Mouse (Mus musculus) midbrain, embryonic 15.5 days (tissue): ENCODE results near the gene Crbn. TPM values are rescaled to one million over a fixed set of nuclear protein-coding genes. Genes with fewer than 3 reads are reported as not detected.

Source experiments
- ATAC-seq: fragments of 200-750 bp; cut with Nextera tagmentation; replicated peaks from 2 replicates; pipeline ENCODE4 v1.8.0; 2017; ENCODE audit warnings: moderate TSS enrichment
- H3K27ac ChIP-seq: fragments of 300-500 bp; sonication (generic); 2 replicates; pipeline ENCODE4 v1.5.1; 2015; ENCODE audit warnings: mild to moderate bottlenecking, inconsistent platforms
- H3K27me3 ChIP-seq: fragments of 300-500 bp; sonication (generic); replicated peaks from 2 replicates; pipeline ENCODE4 v1.6.1; 2015; ENCODE audit warnings: inconsistent platforms
- H3K36me3 ChIP-seq: fragments of 300-500 bp; sonication (generic); replicated peaks from 2 replicates; pipeline ENCODE4 v1.6.1; 2015; ENCODE audit warnings: inconsistent platforms
- H3K4me1 ChIP-seq: fragments of 300-500 bp; sonication (generic); 2 replicates; pipeline ENCODE4 v1.6.1; 2015; ENCODE audit warnings: inconsistent platforms
- H3K4me2 ChIP-seq: fragments of 300-500 bp; sonication (generic); 2 replicates; pipeline ENCODE4 v1.6.1; 2015; ENCODE audit warnings: inconsistent platforms, mild to moderate bottlenecking, moderate library complexity
- H3K4me3 ChIP-seq: fragments of 300-500 bp; sonication (generic); 2 replicates; pipeline ENCODE4 v1.5.1; 2015; ENCODE audit warnings: mild to moderate bottlenecking, inconsistent platforms
- H3K9ac ChIP-seq: fragments of 300-500 bp; sonication (generic); 2 replicates; pipeline ENCODE4 v1.6.1; 2015; ENCODE audit warnings: mild to moderate bottlenecking, inconsistent platforms
- H3K9me3 ChIP-seq: fragments of 300-500 bp; sonication (generic); 2 replicates; pipeline ENCODE4 v1.6.1; 2016; ENCODE audit warnings: inconsistent platforms
- WGBS: fragments of 180-500 bp; shearing (Covaris S2); methylation state at CpG from one replicate; pipeline ENCODE4 v1.1.7; 2015; ENCODE audit warnings: mixed read lengths; 5-methylcytosine and 5-hydroxymethylcytosine counted together
- polyA plus RNA-seq: library from polyadenylated mRNA; unstranded; fragments of >200 nt; fragmentation: Nextera tagmentation; extraction: Ambion mirVana; gene quantifications from 2 replicates; pipeline ENCODE4 v1.2.1, GENCODE M21; 2015

Crbn gene
- polyA plus RNA-seq, 1 experiment from 2014 or later: 61.0 TPM

GRCm38 (mm10) chr6:106760473-106761218 lies 39.2 kb downstream of the Crbn start:
- WGBS: 92% methylated on average over 3 of the region's 3 CpGs
- Histone ChIP-seq H3K4me2 (no peak overlapping the region), H3K27ac (no peak overlapping the region), H3K4me3 (no peak overlapping the region), H3K36me3 (no peaks in the 10 kb centered on the region), H3K9ac (no peak overlapping the region), H3K4me1 (no peaks in the 10 kb centered on the region), H3K9me3 (no peaks in the 10 kb centered on the region), H3K27me3 (no peaks in the 10 kb centered on the region)
- no peak for ATAC-seq

- WGBS: 78% methylated on average over 3 of the region's 3 CpGs
- Histone ChIP-seq H3K27me3 (no peaks in the 10 kb centered on the region), H3K4me3 (no peak overlapping the region), H3K4me1 (no peaks in the 10 kb centered on the region), H3K9me3 (no peaks in the 10 kb centered on the region), H3K9ac (no peak overlapping the region), H3K36me3 (no peaks in the 10 kb centered on the region), H3K4me2 (no peak overlapping the region), H3K27ac (no peak overlapping the region)
- no peak for ATAC-seq
These were observed 41.6 kb downstream of the Crbn start for GRCm38 (mm10) chr6:106758299-106758698.

GRCm38 (mm10) chr6:106750291-106750690 lies 49.6 kb downstream of the Crbn start:
- ATAC-seq: no peak

GRCm38 (mm10) chr6:106748887-106749388 lies 50.9 kb downstream of the Crbn start, which contains the start of gene Il5ra:
TSS of gene Il5ra (minus strand) at chr6:106749037.
- no peak within 1 kb of the TSS for H3K9ac ChIP-seq
- H3K4me1 ChIP-seq: no peaks in the 10 kb centered on the region
- no peak within 1 kb of the TSS for H3K4me3 ChIP-seq
- no peaks in the 10 kb centered on the region for H3K9me3 ChIP-seq
- 77% methylated on average over 6 of the region's 6 CpGs for WGBS
- no peaks in the 10 kb centered on the region for H3K27me3 ChIP-seq
- H3K36me3 ChIP-seq: no peaks in the 10 kb centered on the region
- no peak within 1 kb of the TSS for H3K27ac ChIP-seq
- H3K4me2 ChIP-seq: no peak within 1 kb of the TSS
- ATAC-seq: no peak

More at GRCm38 (mm10) chr6:106750291-106750690, 49.6 kb downstream of the Crbn start:
- no peak overlapping the region for H3K9ac ChIP-seq
- WGBS: 88% methylated on average over 7 of the region's 7 CpGs
- no peaks in the 10 kb centered on the region for H3K36me3 ChIP-seq
- H3K4me3 ChIP-seq: no peak overlapping the region
- no peaks in the 10 kb centered on the region for H3K27me3 ChIP-seq
- no peak overlapping the region for H3K4me2 ChIP-seq
- H3K27ac ChIP-seq: no peak overlapping the region
- H3K9me3 ChIP-seq: no peaks in the 10 kb centered on the region
- H3K4me1 ChIP-seq: no peaks in the 10 kb centered on the region

GRCm38 (mm10) chr6:106747804-106748203 lies 52.1 kb downstream of the Crbn start:
- Histone ChIP-seq H3K27ac (no peak overlapping the region), H3K4me3 (no peak overlapping the region), H3K9ac (no peak overlapping the region), H3K27me3 (no peaks in the 10 kb centered on the region), H3K36me3 (no peaks in the 10 kb centered on the region), H3K4me1 (no peaks in the 10 kb centered on the region), H3K4me2 (no peak overlapping the region), H3K9me3 (no peaks in the 10 kb centered on the region)
- WGBS: 85% methylated on average over 3 of the region's 3 CpGs
- no peak for ATAC-seq

- H3K9me3 ChIP-seq: no peaks in the 10 kb centered on the region
- no peaks in the 10 kb centered on the region for H3K4me1 ChIP-seq
- H3K27me3 ChIP-seq: no peaks in the 10 kb centered on the region
- no peak overlapping the region for H3K4me2 ChIP-seq
- no peak overlapping the region for H3K27ac ChIP-seq
- no peak overlapping the region for H3K4me3 ChIP-seq
- 94% methylated on average over 5 of the region's 5 CpGs for WGBS
- no peak overlapping the region for H3K9ac ChIP-seq
- no peak for ATAC-seq
- no peaks in the 10 kb centered on the region for H3K36me3 ChIP-seq
These were observed 52.6 kb downstream of the Crbn start for GRCm38 (mm10) chr6:106747251-106747650.

GRCm38 (mm10) chr6:106745673-106746394 lies 54.0 kb downstream of the Crbn start:
- no peaks in the 10 kb centered on the region for H3K4me1 ChIP-seq
- no peak overlapping the region for H3K4me3 ChIP-seq
- H3K9me3 ChIP-seq: no peaks in the 10 kb centered on the region
- no peaks in the 10 kb centered on the region for H3K36me3 ChIP-seq
- no peak overlapping the region for H3K9ac ChIP-seq
- no peak overlapping the region for H3K4me2 ChIP-seq
- H3K27ac ChIP-seq: no peak overlapping the region
- no peaks in the 10 kb centered on the region for H3K27me3 ChIP-seq
- no peak for ATAC-seq
- 82% methylated on average over 7 of the region's 7 CpGs for WGBS

- Histone ChIP-seq H3K27me3 (no peaks in the 10 kb centered on the region), H3K4me3 (no peak overlapping the region), H3K4me1 (no peaks in the 10 kb centered on the region), H3K36me3 (no peaks in the 10 kb centered on the region), H3K27ac (no peak overlapping the region), H3K4me2 (no peak overlapping the region), H3K9ac (no peak overlapping the region), H3K9me3 (no peaks in the 10 kb centered on the region)
- ATAC-seq: no peak
- WGBS: 73% methylated on average over 7 of the region's 7 CpGs
These were observed 56.2 kb downstream of the Crbn start for GRCm38 (mm10) chr6:106743556-106744233.

GRCm38 (mm10) chr6:106740244-106740825 lies 59.5 kb downstream of the Crbn start:
- Histone ChIP-seq H3K9ac (no peak overlapping the region), H3K4me2 (no peak overlapping the region), H3K9me3 (no peaks in the 10 kb centered on the region), H3K27me3 (no peaks in the 10 kb centered on the region), H3K36me3 (no peaks in the 10 kb centered on the region), H3K4me1 (no peaks in the 10 kb centered on the region), H3K27ac (no peak overlapping the region), H3K4me3 (no peak overlapping the region)
- 91% methylated on average over 1 of the region's 1 CpGs for WGBS
- no peak for ATAC-seq

GRCm38 (mm10) chr6:106738229-106738628 lies 61.6 kb downstream of the Crbn start:
- H3K4me2 ChIP-seq: no peak overlapping the region
- WGBS: 76% methylated on average over 3 of the region's 3 CpGs
- ATAC-seq: no peak

GRCm38 (mm10) chr6:106732563-106732962 lies 67.3 kb downstream of the Crbn start:
- no peaks in the 10 kb centered on the region for H3K9me3 ChIP-seq
- 85% methylated on average over 4 of the region's 4 CpGs for WGBS

More at GRCm38 (mm10) chr6:106738229-106738628, 61.6 kb downstream of the Crbn start:
- no peaks in the 10 kb centered on the region for H3K27me3 ChIP-seq
- no peak overlapping the region for H3K9ac ChIP-seq
- no peaks in the 10 kb centered on the region for H3K36me3 ChIP-seq
- H3K9me3 ChIP-seq: no peaks in the 10 kb centered on the region
- no peaks in the 10 kb centered on the region for H3K4me1 ChIP-seq
- H3K27ac ChIP-seq: no peak overlapping the region
- no peak overlapping the region for H3K4me3 ChIP-seq

More at GRCm38 (mm10) chr6:106732563-106732962, 67.3 kb downstream of the Crbn start:
- ATAC-seq: no peak
- H3K9ac ChIP-seq: no peak overlapping the region
- no peak overlapping the region for H3K4me3 ChIP-seq
- no peak overlapping the region for H3K27ac ChIP-seq
- no peak overlapping the region for H3K4me2 ChIP-seq
- H3K4me1 ChIP-seq: no peaks in the 10 kb centered on the region
- no peaks in the 10 kb centered on the region for H3K27me3 ChIP-seq
- no peaks in the 10 kb centered on the region for H3K36me3 ChIP-seq
